Mouse (Mus musculus) urinary bladder, postnatal 25 days (tissue): ENCODE data around the gene Rreb1.

Experiments used
- DNase-seq: peaks from one replicate; pipeline ENCODE4 v3.0.0; 2022; ENCODE audit warnings: low spot score

Rreb1 gene

DNA sequence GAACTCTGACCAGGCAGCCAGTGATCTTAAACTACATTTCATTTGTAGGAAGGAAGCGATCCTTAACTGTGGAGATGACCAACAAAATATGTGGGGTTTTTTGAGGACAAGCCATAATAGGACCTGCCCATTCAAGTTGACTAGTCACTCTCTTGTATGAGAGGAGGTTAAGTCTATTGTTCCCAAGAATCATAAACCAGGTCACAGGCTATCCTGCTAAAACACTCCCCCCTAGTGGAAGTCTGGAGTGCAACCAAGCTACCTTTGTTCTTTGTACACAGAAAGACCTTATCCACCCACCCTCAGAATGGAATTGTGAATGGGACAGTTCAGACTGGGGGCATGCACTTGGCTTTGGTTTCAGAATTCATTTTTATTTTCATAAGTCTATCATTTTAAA is 166.1 kb downstream of the Rreb1 start:
- DNase-seq, result no peak

DNA sequence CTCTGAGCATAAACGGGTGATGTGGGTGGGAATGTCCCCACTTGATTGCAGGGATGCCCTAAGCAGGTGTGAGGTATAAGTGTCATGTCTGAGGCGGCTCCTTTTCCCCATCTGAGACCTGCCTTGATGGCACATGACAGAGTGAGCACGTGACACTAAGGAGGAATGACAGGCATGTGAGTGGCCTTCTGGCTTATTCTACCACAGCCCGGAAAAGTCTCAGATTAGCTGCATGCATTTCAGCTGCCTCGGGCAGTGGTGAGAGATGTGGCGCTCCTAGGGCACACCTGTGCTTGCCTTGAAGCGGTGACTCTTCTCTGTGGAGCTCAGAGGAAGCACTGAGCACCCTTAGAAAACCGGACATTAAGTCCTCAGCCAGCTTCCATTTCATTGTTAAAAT is 167.2 kb downstream of the Rreb1 start:
- no peak for DNase-seq

DNA sequence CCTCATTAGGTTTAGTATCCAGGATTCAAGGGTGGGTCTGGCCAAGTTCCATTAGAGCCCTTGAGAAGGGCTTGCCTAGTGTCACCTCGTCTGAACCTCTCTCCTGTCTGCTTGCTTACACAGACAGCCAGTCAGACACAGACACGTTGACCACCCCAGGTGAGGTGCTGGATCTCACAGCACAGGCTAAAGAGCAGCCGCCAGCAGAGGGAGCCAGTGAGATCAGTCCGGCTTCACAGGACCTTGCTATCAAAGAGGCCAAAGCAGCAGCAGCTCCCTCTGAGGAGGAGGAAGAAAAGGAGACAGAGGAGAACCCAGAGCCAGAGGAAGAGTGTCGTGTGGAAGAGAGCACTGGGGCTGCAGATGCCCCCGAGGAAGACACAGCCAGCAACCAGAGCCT is 168.5 kb downstream of the Rreb1 start:
- peak; percentile 86 for DNase-seq

DNA sequence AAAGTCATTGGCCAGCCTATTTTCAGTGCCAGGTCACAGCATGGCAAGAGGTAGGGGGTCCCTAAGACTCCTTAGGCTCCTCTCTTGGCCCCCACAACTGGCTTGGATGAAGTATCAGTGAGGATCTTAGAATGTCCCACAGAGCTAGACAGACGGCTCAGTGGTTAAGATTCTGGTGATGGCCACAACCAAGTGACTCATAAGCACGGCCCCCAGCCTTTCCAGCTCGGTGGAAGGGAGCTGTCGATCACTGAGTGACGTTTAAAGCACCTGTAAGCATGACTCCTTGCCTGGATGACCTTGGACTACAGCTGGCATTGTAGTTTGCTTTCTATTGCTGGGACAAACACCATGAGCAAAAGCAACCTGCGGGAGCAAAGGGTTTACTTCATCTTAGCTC is 174.8 kb downstream of the Rreb1 start:
- DNase-seq, result no peak

DNA sequence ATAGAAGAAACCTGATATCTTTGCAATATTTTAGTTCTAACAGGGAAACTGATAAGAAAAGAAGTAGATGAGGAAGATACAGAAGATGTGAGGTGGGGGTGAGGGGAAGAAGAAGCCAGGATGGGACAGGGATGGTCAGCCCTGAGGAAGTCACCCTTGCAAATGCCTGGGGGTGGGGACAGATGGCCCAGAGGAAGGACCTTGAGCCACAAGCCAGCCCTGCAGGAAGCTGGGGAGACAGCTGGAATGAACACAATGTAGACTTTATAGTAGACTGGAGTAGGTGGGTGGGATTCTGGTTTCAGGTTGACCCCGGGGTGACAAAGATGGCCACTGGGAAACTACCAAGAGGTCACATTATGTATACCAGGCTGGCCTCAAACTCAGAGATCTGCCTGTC is 176.1 kb downstream of the Rreb1 start:
- no peak for DNase-seq

DNA sequence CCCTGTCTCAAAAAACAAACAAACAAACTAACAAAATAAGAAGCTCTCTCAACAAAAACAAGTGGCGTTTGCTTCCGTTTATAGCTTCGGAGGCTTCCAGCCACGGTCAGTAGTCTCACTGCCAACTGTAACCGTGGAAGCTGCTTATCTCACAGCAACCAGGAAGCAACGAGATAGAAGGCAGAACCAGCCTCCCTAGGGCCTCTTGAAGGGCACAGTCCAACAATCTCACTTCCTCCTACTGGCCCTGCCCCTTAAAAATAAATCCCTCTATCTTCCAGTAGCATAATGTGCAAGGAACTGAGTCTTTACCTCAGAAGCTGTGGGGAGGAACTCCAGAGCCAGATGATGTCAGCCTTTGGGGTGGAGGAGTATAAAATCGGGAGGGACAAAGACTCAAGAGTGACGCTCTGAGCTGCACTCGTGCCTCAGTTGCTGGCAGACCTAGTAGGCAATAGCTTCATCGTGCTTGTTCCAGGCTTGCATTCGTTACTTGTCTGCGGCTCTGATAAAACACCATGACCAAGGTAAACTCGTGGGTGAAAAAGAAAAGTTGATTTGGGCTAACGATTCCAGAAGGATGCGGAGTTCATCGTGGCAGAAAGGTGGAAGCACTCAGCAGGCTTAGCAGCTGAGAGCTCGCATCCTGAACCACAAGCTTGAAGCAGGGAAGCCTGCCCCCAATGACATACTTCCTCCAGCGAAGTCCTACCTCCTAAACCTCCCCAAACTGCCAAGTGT is 180.5 kb downstream of the Rreb1 start:
- no peak for DNase-seq

DNA sequence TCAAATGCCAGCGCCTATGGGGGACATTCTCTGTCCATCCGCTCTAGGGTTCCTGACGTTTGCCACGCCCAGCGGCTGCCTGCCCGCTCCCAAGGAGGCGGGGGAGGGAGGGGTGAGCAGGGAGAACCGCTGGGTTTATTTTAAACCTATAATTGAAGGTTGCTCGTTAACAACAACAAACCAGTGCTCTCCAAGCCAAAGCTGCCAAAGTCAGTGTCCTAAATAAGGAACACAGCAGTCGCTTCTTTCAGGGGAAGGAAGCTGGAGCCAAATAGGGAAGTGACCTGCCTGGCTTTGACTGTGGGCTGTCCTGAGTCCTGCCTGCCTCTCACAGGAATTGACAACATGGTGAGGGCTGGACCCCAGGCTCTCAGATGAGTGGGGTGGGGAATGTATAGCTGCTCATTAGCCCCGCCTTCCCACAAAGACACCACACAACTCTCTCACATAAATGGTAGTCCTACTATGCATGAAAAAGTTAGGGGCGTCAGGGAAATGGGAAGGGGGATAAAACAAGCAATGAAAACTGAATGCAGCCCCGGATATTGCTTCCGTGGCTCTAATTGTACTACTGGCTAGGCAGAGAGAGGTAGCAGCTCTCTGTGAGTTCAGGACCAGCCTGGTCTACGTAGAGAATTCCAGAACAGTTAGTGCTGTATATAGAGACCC is 181.2 kb downstream of the Rreb1 start:
- no peak for DNase-seq

DNA sequence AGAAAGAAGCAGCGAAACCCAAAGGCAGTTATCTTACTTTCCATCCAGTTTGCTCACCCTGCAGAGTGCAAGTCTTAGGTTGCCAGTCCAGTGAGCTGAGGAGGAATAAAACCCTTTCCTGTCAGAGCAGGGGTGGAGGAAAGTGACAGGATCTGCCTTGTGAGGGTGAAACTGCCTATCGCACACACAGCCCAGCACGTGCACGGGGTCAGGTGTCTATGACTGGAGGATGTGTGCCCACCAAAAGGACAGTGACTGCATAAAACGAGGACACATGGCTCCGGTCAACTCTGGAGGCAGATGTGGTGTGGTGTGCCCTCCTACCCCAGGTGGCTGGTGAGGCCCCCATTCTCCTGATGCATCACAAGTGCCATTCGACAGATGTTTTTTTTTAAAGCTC is 181.7 kb downstream of the Rreb1 start:
- no peak for DNase-seq

DNA sequence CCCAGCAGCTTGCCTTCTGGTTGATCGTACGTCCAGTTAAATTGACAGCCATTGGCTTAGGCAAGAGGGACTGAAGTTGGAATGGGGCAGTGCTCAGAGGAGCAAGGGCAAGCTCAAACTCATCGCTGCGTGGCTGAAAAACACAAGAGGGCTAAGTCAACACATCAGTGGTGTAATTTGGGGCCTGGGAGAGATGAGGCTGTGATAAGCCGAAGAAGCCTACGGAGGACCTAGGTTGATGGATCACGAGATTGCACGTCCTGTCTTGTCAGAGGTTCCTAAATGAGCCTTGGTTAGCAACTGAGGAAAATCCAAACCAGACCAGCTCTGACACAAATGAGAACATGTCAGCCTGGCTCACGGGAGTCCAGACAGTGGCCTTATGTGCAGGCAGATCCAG is 184.3 kb downstream of the Rreb1 start:
- DNase-seq, result no peak

DNA sequence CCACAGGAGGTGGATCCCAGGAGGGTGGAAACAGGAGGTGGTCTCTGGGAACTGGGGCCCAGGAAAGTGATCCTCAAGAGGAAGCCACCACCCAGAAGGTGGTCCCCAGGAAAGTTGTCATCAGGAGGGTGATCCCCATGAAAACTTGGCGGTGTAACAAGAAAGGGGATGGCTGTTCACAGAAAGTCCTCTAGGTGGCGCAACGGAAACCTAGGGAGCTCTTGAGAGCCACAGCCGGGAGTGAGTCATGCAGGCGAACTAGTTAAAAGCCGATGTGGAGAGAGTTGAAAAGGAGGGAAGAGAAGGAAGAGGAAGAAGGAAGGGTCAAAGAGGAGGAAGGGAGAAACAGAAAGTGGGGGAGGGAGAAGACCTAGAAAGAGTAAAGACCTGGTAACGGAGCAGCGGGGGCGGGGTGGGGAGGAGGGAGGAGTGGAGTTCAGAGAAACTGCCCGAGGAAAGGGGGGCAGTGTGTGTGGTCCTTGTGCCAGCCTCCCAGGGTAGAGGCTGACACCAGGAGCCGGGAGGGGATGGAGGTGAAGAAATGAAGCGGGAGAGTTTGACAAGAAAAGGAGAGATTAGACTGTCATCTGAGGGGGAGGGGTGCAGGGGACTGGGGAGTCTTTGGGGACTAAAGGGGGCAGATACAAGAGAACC is 185.3 kb downstream of the Rreb1 start:
- DNase-seq, result peak; percentile 70

DNA sequence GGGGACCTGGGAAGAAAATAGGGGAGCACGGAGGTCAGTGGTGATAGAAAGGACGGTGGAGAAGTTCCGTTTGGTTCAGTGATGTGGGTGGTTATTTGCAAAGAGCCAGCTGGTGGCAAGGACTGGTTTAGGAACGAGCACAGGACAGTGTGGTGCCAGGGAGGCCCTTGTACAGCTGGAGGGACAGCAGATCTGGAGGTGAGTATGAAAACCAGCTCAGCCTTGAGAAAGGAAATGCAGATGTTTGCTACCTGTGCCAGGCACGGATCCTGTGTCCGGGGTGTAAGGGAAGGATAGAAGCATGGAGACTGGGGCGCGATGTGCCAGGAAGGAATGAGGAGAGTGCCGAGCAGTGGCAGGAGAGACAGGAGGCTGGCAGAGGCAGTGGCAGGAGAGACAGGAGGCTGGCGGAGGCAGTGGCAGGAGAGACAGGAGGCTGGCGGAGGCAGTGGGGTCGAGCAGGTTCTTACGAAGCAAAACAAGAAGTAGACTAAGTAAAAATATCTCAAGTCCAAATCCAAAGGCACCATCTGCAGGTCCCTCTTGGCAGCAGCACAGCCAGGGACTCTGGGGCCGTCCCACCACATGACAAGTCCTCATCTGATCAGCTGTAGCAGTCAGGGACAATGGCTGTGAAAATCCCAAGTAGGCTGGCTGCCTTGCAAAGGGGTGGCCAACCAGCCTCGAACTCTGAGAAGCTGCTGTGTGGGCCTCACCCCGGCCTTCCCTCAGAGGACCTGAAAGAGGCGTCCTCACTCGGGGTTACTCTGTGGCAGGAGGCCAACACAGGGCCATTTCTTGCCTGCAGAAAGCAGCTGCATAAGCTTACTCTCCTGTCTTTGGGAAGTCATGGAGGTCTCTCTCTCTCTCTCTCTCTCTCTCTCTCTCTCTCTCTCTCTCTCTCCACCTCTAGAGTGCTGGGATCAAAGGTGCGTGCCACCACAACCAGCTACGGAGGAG is 186.2 kb downstream of the Rreb1 start:
- no peak for DNase-seq

DNA sequence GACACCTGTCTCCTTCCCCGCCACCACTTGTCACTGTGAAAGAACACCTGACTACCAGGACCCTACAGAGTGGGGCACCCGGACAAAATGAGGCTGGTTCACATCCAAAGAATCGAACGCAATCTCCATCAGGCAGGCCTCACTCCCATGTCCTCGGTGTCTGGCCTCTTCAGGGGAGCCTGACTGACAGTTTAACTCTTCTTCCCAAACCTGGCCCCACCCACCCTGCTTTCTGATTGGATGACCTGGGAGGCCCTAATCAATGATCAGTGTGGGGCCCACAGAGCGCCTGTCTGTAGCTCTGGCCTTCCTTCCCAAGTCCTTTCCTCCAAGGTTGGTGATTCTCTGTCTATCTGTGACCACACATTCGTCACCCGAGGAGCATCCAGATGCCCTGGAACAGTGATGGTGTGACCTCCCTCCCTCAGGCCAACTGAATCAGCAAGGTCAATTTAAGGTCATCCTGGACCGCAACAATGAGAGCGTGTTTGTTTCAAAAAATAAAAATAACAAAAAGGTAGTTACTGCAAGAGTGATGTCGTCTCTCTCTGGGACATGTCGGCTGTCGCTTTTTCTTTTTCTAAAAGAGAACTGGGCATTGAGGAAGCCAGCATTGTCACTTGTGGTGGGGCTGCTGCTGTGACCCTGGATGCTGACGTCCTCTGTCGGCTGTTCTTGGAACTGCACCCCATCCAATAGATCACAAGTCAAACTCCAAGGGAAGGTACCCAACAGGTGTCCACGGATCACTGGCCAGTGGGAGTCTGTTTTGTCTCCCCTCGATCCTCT is 187.1 kb downstream of the Rreb1 start:
- DNase-seq, result no peak

DNA sequence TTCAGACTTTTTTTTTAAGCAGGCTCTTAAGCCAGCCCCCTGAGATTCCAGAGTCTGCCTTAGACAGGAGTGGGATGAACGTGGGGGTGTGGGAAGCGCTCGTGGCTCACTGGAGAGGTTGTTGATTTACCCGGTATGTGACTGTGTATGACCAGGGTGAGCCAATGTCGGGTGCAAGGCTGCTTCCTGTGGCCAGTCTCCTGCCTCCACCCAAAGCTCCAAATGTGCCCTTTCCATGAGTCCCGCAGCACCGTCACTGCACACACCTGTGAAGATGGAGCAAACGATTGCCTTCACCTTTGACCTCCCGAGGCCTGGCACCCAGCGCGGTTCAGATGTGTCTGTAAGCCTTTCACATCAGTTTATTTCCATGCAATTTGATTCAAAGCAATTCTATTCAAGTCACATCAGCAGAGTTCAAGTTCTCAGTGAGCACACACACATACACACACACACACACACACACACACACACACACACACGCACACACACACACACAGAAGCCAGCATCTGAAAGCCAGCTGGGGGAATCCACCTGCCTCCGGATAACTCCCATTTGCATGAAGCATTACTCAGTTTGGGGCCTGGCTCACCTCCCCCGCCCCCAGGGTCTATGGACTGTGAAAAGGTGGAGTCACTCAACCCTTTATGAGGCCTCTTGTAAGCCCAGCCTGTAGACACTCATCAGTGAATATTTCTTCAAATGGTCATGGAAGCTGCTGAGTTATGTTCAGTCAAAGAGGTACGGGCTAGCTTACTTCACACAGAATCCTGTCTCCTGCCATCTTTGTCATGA is 188.3 kb downstream of the Rreb1 start:
- DNase-seq, result no peak

DNA sequence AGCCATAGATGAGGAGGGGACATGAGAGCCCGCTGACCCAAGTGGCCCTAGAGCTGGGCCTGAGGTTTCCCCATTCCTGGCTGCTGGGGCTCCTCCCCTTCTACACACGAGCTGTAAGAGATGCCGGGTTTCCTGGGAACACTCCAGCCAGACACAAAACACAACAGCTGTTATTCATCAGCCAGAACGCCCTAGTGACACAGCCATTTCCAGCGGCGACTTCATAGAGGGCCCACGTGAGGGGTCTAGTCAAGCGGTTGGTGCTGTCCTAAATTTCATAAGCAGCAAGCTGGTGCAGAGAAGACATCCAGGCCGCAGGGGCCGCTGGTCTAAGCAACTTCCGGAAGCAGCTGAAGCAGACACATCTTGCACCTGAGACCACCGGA is 188.8 kb downstream of the Rreb1 start:
- DNase-seq, result no peak

DNA sequence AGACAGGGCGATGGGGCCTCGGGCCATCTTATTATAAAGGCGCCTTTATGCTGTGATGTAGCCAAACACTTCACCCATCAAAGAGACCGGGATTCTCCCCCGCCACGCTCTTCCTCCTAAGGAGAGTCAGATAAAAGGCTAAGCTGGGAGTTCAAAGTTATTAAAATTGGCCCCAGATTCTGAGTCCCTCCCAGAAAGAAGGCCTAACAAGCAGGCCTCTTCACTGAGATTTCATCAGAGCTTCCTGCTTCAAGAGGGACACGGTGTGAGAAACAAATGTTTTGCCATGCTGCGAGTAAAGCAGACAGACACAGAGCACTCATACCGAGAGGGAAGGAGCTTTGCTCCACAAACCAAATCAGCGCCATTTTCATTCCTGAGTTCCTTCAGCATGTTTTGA is 189.4 kb downstream of the Rreb1 start:
- DNase-seq, result no peak

DNA sequence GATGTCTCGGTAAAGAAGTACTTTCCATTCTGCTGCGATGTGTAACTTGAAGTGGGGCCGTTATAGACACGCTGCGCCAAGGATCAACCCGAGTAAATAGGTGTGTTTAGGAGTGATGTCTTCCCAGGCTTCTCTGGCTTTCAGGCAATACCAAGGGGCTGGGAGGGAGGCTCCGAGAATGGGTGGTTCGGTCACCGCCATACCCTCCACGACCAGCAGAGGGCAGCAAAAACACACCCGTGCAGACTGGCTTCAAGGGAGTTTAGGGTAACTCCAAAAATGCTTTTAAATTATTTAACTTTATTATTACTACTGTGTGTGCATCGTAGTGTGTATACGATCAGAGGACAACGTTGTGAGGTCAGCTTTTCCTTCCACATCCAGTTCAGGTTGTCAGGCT is 191.1 kb downstream of the Rreb1 start:
- peak; percentile 88 for DNase-seq

DNA sequence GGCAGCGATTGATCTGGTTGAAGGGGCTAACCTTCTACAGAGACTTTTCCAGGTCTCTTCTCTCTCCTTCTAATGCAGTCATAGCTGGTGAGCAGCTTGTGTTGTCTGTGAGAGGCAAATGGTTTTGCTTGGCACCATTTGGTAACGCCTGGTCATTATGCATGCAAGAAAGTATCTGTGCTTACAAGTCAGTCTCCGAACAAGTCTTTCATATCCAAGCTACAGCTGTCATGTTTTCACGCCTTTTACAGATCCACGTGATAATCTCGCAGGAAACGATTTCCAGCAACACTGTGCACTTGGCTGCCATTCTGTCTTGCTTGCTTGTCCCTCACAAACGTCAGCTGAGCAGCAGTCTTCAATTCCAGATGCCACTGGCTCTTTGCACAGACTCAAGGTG is 191.8 kb downstream of the Rreb1 start:
- no peak for DNase-seq

DNA sequence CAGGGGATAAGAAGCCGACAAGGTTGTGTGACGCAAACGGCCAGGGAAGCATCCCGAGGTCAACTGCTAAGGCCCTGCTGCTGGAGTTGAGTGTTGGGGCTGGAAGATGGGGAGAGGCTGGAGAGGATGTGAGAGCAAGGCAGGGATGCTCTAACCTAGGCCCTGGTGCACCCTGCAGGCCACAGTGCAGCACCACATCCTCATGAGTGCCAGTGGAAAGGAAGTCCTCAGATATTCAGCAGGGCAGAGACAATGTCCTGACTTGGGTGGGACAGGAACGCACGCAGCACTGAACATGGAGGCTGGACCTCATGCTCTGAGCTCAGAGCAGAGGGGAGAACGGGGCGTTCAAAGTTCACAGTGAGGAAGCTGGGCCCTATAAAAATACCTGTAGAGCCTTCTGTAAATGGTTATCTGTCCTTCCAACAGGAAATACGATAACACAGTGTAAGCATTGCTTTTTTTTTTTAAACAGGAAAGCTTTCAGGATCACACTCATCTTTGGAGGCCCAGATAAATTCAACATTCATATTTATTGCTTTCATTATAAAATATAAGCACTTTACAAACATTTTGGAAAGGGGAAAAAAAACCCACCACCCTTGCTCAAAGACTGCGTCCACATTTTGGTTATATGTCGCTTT is 192.8 kb downstream of the Rreb1 start:
- no peak for DNase-seq

DNA sequence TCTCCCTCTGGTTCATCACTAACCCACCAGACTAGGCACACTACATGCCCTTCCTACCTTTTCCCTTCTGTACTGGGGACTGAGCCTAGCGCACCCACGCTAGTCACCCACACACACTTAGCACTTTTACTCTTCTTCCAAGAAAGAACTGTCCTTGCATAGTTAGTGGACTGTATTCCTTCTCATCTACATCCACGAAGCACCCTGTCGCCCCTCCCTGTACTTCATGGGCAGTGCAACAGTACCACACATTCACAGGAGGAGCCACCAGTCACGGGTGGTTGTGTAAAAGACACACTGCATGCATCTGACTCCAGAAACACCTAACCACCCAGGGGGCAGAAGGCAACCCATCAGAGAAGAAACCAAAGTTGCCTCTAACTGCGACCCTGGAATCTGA is 195.8 kb downstream of the Rreb1 start:
- DNase-seq, result no peak

DNA sequence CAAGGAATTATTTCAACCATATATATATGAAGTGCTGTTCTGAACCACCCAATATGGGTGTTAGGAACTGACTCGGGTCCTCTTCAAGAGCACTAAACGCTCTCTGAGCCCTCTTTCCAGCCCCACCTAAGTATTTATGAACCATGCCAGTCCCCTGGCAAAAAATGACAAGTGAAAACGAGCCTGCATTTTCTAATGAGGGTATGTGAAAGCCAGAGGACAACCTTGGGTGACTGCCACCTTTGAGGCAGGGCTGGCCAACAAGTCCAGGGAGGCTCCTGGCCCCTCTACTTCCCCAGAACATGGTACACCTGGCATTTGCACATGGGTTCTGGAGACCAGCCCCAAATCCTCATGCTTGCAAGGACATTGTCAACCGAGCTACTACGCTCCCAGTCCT is 196.5 kb downstream of the Rreb1 start:
- no peak for DNase-seq
